Mouse (Mus musculus): Measurements from ENCODE around the gene Cbr1. TPM values are rescaled to one million over a fixed set of nuclear protein-coding genes. Genes with fewer than 3 reads are reported as not detected.

Gene Cbr1
- total RNA-seq (2021), result 10 to 100 TPM; 24.0 to 26.6 TPM
- long read RNA-seq, experiment 1, transcript Cbr1-201 (3 exons, 1,237 nt), result major isoform, 21 of 24 reads
- long read RNA-seq, experiment 1, partial matches to known transcripts, result 1 of 24 reads
- long read RNA-seq, experiment 1, other reads (novel, unspliced or antisense), result 2 of 24 reads
- long read RNA-seq, experiment 2, transcript Cbr1-201 (3 exons, 1,237 nt), result major isoform, 14 of 15 reads
- long read RNA-seq, experiment 2, partial matches to known transcripts, result 0 of 15 reads
- long read RNA-seq, experiment 2, other reads (novel, unspliced or antisense), result 1 of 15 reads

DNA sequence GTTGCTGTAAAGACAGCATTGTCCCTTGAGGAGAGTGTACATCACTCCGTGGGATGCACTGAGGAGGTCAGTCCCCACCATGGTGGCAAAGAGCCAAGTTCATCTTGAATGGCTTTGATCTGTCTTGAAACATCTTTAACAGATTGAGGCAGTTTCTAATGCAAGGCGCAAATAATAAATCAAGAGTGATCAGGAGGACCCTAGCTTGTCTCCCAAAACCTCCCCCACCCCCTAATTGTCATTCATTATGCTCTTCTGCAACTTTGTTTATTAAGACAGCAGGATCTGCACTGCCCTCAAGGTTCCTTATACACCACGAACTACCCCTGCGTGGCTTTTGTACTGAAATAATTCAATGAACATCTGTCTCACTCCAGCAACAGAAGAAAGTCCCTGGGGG lies at the start of gene Cbr1:
TSS of gene Cbr1 (plus strand) at position 301 of the 400 bp plus-strand sequence.
- intact Hi-C loops (cut with DNase I), result no loop called here
- no peak for DNase-seq

DNA sequence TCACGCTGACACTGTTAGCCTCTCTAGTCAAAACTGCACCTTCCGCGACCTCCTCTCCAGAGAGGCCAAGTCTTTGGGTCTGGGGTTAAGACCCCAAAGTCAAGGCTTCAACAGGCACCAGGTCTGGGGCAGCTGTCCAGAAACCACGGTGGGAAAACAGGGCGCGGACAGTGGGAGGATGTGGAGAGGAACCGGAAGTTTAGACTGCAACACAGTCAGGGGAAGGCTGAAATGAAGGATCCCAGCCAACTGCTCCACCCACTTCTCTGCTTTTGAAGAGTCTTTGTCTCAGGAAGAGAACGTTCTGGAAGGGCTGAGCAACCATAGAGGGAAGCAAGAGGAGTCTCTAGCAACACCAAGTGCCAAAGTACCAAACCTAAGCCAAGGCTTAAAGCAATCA lies 48.0 kb upstream of the Cbr1 start:
- intact Hi-C loops (cut with DNase I), result no loop called here
- peak in 1 of 2 experiments; percentile 7 for DNase-seq

GRCm38 (mm10) chr16:93558499-93558898 lies 47.2 kb upstream of the Cbr1 start:
- intact Hi-C loops (cut with DNase I), result no loop called here
- DNase-seq, result no peak

- intact Hi-C loops (cut with DNase I), result no loop called here
Measured at GRCm38 (mm10) chr16:93572383-93572782, 33.3 kb upstream of the Cbr1 start.

DNA sequence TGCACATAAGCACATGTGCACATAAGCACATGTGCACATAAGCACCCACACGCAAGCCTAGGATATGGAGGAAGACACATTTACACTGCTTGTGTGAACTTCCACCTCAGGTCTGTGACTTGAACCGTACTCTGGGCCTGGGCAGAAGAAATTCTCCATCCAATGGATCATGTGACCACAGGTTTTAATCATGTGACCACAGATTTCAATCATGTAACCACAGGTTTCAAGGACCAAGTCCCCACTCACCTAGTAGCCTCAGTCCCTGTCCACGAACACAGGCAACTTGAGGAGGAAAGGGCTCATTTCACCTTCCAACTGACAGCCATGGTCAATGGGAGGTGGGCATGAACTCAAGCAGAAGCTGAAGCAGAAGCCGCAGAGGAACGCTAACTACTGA lies 32.2 kb upstream of the Cbr1 start:
- DNase-seq, result no peak
- intact Hi-C loops (cut with DNase I), result no loop called here

More at GRCm38 (mm10) chr16:93572383-93572782, 33.3 kb upstream of the Cbr1 start:
- no peak for DNase-seq

GRCm38 (mm10) chr16:93574521-93575191 lies 31.0 kb upstream of the Cbr1 start:
- intact Hi-C loops (cut with DNase I), result loop anchor here (5.0 kb wide), 1 partner anchor 717 kb away; no protein-coding TSS in a partner anchor

GRCm38 (mm10) chr16:93575574-93575973 lies 30.1 kb upstream of the Cbr1 start:
- intact Hi-C loops (cut with DNase I), result loop anchor here (5.0 kb wide), 1 partner anchor 718 kb away; no protein-coding TSS in a partner anchor

More at GRCm38 (mm10) chr16:93574521-93575191, 31.0 kb upstream of the Cbr1 start:
- no peak for DNase-seq

DNA sequence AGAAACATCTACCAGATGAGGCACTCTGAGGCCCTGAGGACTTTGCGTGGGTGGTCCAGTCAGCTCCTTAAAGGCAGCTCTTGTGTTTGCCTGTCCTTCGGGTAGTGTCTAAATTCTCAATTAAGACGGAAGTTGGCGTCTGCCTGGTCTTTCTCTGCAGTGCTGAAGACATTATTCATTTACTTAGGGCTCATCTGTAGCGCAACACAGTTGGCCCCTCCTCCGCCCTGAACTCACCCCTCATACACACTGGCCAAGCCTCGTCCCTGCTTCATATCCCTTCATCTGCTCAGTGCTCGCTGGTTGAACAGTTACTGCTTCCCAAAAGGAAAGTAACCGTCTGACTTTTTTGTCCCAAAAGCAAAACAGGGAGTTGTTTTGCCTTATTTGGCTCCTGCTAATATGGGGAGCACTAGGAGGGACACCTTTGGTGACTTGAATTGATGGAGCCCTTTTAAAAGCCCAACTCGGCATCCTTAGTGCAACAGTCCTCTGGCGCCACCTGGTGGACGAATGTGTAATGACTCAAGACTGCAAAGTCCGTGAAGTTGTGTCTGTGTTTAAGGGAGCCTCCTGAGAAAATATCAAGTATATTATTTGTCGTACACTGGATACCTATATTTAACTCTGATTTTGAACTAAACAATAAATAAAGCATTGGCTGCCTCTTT lies 29.1 kb upstream of the Cbr1 start:
- intact Hi-C loops (cut with DNase I), result loop anchor here (5.0 kb wide), 1 partner anchor 719 kb away; no protein-coding TSS in a partner anchor
- peak; percentile 78 to 87 for DNase-seq

More at GRCm38 (mm10) chr16:93575574-93575973, 30.1 kb upstream of the Cbr1 start:
- no peak for DNase-seq

- intact Hi-C loops (cut with DNase I), result loop anchor here (5.0 kb wide), 1 partner anchor 721 kb away; no protein-coding TSS in a partner anchor
- DNase-seq, result no peak
Measured at GRCm38 (mm10) chr16:93578346-93579005, 27.2 kb upstream of the Cbr1 start.

DNA sequence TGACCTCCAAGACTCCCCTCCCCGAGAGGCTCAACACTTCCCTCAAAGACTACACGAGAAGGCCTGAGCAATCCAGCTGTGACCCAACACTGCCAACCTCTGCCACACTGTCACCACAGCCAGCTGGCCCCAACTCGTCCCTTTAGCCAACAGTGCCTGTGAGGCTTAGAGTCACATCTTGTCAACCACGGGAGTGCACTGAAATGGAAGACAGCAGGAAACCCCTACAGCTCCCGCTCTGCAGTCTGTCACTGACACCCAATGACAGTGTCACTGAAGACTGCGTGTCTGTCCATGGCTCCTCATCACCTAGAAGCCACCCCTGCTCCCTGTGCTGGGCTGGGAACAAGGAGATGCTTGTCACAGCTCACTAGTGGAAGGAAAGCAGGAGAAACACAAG lies 24.5 kb upstream of the Cbr1 start:
- intact Hi-C loops (cut with DNase I), result no loop called here
- DNase-seq, result no peak

GRCm38 (mm10) chr16:93584976-93585702 lies 20.5 kb upstream of the Cbr1 start:
- DNase-seq, result no peak
- intact Hi-C loops (cut with DNase I), result no loop called here

- no peak for DNase-seq
- intact Hi-C loops (cut with DNase I), result no loop called here
Measured at GRCm38 (mm10) chr16:93585703-93586205, 19.9 kb upstream of the Cbr1 start.

DNA sequence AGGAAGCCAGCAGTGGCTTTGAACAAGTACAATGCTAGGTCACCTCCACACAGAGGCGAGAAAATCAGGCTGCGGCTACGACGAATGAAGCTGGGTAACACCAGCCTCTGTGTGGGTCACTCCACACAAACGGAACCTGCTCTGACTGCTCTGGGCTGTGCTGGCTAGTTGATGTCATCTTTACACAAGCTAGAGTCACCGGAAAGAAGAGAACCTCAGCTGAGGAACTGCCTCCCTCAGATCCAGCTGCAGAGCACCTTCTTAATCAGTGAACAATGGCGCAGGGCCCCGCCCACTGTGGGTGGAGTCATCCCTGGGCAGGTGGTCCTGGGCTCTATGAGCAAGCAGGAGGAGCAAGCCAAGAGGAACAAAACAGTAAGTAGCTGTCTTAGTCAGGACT lies 19.3 kb upstream of the Cbr1 start:
- no peak for DNase-seq
- intact Hi-C loops (cut with DNase I), result no loop called here

GRCm38 (mm10) chr16:93588281-93588680 lies 17.4 kb upstream of the Cbr1 start:
- intact Hi-C loops (cut with DNase I), result no loop called here
- DNase-seq, result no peak

DNA sequence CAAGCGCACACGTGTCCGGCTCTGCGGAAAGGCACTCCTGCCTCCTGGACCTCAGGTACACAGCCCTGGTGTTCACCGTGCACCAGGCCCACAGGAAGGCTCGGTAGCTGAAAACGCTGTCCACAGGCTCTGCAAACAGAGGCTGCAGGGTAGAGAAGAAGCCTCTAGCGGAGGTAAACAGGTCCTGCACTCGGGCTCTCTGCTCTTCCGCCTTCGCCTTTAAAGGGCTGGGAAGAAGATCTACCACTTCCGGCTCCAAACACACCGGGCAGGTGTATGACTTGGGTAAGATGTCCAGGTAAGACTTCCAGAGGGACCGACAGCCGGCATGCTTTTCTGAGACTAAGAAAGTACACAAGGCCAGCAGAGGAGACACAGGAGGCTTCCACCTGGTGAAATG lies 14.7 kb upstream of the Cbr1 start:
- no peak for DNase-seq
- intact Hi-C loops (cut with DNase I), result no loop called here

DNA sequence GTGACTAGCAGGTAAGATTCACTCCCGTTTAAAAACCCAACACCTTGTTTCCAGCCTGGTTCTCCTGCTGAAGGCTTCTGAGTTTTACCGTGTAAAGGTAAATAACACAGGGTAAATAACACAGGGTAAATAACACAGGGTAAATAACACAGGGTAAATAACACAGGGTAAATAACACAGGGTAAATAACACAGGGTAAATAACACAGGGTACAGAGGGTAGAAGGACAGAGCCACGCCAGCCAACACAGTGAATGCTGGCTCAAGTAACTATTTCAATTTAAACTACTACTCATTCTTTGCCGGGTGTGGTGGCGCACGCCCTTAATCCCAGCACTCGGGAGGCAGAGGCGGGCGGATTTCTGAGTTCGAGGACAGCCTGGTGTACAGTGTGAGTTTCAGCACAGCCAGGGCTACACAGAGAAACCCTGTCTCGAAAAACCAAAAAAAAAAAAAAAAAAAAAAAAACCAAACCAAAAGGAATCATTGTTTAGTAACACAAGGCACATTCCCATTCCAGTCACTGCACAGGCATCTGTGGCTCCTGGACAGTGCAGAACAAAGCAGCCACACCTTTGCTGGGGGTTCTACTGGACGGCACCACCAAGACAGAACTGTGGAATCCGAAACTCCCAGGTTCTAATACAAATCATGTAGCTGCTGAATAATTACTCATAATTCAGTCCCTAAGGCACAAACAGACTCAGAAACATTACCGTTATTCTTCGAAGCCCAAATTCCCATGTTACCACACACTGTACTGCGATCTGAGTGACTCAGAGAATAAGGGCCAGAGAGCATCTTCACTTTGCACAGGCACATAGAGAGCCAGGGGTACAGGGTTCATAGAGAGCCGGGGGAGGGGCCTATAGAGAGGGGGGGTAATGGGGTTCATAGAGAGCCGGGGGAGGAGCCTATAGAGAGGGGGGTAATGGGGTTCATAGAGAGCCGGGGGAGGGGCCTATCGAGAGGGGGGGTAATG lies 13.9 kb upstream of the Cbr1 start:
- no peak for DNase-seq
- intact Hi-C loops (cut with DNase I), result no loop called here

DNA sequence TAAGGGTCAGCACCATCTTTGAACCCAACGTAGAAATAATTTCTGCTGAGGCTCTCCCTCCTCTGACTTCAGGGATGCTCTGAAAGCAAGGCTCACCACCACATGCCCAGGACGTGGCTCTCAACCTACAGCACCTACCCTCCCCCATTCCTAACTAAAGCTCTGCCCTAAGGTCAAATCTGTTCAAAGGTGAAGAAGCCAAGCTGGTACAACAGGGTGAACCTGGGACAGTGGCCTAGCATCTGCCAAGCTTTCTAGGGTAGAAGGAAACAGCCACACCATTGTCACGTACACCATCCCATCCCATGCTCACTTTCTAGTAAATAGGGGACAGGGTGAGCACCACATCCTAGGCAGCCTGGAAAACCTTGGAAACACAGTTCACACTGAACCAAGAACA lies 12.9 kb upstream of the Cbr1 start:
- intact Hi-C loops (cut with DNase I), result no loop called here
- DNase-seq, result no peak

- DNase-seq, result no peak
- intact Hi-C loops (cut with DNase I), result no loop called here
Measured at GRCm38 (mm10) chr16:93593406-93593805, 12.2 kb upstream of the Cbr1 start.

DNA sequence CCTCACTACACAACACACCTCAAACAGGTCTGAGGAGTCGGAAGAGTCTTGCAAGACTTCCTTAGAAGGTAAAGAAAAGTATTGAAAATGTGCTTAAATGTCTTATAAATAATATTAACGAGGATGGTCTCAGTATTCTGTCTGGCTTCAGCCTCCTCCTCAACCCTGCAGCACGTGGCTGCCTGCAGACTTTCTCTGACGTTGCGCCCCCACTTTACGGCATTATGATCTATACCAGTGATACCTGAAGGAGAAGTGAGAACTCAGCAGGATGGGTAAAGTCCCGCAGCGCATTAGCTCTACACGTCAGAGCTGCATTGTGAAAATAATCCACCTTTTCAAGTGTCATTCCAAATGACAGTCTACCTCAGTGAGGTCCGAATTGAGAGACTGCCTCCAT lies 11.2 kb upstream of the Cbr1 start:
- no peak for DNase-seq
- intact Hi-C loops (cut with DNase I), result no loop called here
